Mouse (Mus musculus) embryo, embryonic 11.5 days (tissue): ENCODE results near the gene Myt1l.

Experiments used
- DNase-seq: peaks from one replicate; pipeline ENCODE4 v3.0.0-alpha.2; 2012; ENCODE audit warnings: low read depth, low spot score

Myt1l gene

DNA sequence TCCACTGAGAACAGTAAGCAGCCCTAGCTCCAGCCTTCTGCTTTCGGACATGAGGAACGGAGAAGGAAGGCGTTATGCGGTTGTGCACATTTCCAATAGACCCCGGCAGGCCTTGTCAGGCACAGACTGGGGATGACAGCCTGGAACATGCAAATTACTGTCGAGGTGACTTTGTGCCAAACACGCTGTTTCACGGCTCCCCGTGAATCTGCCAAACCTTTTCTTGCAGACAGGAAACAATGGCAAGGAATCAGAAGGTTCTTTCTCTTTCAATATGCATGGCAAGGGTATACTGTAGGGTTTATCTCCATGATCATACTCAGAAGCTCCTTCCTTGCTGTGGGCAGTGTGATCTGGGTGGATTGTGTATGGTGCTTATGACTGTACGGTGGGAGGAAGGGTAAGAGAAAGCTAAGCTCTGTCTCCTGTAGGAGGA lies 127.0 kb downstream of the Myt1l start:
- no peak for DNase-seq

DNA sequence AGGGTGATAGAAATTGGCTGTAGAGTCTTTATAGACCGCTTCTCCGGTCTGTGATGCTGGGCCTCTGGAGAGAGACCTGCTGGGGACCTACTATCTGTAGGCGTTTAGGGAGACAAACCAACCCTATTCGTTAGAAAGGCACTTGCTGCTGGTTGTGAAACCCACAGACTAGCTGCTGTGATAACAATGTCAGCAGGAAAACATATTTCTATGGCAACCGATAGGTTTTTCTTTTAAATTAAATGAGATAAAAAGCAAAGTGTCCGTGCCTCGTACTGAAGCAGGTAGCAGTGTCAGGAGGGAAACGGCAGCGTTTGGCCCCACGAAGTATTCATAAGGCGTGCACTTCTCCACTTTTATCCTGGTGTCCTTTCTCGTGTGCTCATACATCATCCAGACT lies 127.5 kb downstream of the Myt1l start:
- no peak for DNase-seq

DNA sequence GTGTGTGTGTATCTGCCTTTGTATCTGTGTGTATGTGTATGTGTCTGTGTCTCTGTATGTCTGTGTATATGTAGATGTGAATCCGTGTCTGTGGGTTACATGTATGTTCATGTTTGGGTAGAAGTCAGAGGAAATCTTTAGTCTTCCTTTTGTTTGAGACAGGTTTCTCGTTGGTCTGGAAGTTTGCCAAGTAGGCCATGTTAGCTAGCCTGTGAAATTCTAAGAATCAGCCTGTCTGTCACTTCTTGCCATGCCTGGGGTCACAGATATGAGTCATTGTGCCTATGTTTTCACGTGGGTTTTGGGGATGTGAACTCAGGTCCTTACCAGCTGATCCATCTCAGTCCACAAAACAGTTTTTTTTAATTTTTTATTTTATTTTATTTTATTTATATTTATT lies 128.9 kb downstream of the Myt1l start:
- no peak for DNase-seq

DNA sequence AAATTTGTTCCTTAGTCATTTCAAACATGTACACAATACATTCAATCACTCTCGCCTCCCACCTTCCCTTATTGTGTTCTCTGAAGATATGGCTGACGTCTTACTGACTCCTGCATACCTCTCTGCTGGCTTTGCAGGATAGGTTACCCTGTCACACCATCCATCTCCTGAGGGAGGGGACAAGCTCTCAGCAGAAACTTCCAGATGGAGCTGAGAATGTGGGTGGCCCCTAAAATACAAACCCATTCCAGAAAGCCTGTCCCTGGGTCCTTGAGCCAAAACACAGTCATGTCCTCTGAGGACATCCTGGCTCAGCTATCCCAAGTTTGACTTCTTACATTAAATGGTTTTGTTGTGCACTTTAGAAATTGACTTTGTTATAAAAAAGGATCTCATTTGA lies 129.7 kb downstream of the Myt1l start:
- DNase-seq, result no peak

DNA sequence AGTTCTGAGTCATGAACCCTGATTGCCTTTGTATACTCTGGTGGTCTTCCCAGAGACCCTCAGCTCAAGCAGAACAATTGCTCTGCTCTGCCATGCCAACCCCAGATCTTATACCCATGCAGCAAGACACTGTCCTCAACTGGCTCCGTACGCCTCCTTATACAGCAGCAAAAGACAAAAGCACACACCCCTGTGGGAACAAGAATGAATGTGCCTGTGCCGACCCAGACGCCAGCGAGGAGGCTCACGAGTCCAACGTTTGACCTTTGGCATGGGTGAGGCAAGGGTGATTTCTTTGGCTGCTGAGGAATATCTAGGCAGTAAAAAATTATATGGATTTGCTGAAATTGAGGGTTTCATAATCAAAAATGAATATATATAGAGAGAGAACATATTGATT lies 143.8 kb downstream of the Myt1l start:
- DNase-seq, result no peak

DNA sequence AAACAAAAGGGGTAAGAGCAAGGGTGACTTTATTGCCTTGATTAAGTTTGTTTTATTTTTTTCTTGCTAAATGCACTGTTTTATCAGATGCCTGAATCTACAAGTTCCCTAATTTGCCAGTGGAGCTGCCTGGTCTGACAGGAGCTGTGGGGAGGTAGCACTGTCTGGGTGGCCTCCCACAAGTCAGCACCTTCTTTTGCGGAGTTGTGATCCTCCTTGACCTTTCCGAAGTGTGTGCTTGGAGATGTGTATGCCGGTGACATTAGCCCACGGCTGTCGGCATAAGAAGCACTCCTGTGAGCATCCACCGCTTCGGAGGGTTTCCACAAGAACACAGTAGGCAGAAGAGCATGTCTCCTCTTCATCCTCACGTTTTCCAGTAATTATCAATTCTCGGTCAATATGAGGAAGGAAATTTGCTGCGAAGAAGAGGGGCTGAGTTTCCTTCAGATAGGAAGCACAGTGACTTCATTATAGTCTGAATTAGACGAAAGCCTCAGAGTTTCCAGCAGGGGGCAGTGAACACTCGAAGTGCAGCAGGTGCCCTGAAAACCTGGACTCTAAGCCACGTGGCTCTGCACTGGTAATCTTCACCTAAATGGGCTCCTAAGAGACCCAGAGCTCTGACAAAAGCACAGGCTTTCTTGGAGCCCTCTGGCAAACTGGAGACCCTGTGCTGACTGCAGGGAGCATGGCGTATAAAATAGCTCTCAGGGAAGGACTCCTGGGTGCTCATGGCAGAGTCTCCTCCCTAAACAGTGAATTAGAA lies 147.6 kb downstream of the Myt1l start:
- peak; percentile 39 for DNase-seq

DNA sequence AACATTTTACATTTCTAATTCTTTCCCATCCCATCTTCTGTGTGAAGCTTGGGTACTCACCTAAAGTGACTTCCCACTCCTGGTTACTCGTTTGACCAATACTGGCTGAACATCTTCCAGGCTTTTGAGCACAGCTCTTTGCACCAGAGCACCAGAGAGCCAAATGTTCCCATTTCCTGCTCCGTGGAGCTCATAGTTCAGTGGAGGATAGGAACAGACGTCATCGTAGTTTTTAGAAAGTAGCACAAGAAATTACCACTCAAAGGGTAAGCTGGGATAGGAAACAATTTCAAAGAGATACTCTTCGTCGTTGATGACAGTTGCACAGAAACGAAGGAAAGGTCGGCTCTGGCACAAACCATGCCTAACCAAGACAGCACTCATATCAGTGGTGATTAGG lies 154.2 kb downstream of the Myt1l start:
- DNase-seq, result no peak

DNA sequence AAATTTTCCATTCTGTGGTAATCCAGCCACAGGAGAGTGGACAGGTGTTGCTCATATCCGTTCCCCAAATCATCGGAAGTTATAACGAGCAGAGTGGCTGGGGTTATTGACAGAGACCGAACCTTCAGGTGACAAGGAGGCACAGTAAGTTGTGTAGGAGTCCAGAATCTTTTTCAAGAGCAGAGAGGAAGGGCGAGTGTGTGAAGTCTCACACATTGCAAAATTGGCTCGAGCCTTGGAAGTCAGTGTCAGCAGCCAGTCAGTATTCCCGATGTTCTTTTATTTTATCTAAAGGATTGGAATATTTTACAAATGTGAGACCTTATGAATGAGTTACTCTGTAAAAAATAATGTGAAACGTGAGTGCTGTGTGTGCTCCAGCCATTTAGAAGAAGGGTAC lies 154.8 kb downstream of the Myt1l start:
- DNase-seq, result no peak

DNA sequence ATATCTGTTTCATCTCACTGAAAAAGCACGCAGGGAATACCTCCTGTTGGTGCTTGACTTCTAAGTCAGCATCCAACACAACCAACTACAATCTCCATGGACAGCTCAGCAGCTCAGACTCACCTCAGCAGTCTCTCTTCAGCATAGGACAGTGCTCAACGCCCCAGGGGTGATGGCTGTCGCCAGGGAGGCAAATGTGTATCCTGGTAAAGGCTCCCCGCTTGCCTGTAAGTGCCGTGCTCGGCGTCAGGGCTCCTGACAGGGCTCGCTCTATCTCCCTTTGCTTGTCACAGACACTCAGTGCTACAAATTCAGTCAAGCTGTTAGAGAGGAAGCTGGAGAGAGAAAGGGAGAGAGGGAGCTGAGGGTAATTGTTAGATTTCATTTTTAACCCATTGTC lies 158.1 kb downstream of the Myt1l start:
- DNase-seq, result no peak

DNA sequence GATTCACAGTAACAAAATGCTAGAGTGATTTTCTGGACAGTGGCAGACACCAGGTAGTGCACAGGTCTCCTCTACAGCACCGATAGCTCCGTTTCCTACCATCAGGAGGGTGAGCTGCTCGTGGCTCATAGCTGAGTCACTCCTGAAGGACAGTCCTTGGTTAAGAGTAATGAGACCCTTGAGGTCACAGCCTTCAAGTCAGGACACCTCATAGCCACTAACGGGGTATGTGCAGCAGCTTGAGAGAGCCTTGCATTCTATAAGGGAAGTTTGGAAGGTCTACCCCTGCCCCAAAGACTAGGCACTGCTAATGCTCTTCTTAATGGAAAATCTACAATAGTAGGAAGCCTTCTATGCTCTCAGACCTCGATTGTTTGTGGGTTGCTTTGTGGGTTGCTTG lies 163.4 kb downstream of the Myt1l start:
- no peak for DNase-seq

DNA sequence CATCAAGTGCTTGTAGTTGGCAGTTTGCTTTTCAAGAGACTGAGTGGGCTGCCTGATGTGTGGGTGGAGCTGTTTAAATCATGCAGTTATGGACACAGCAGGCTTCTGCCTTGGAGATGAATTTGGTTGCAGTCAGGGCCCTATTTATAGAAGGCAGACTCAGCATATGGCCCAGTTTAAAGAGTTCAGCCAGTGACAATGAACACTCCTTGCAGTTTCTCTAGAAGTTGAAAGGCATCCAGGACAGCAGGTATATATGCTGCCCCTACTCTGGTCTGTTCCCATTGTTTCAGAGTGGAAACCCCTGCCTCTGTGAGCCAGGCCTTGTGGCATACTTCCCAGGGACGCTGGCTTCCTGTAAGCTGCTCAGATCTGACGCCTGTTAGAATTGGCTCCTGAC lies 167.0 kb downstream of the Myt1l start:
- DNase-seq, result no peak

DNA sequence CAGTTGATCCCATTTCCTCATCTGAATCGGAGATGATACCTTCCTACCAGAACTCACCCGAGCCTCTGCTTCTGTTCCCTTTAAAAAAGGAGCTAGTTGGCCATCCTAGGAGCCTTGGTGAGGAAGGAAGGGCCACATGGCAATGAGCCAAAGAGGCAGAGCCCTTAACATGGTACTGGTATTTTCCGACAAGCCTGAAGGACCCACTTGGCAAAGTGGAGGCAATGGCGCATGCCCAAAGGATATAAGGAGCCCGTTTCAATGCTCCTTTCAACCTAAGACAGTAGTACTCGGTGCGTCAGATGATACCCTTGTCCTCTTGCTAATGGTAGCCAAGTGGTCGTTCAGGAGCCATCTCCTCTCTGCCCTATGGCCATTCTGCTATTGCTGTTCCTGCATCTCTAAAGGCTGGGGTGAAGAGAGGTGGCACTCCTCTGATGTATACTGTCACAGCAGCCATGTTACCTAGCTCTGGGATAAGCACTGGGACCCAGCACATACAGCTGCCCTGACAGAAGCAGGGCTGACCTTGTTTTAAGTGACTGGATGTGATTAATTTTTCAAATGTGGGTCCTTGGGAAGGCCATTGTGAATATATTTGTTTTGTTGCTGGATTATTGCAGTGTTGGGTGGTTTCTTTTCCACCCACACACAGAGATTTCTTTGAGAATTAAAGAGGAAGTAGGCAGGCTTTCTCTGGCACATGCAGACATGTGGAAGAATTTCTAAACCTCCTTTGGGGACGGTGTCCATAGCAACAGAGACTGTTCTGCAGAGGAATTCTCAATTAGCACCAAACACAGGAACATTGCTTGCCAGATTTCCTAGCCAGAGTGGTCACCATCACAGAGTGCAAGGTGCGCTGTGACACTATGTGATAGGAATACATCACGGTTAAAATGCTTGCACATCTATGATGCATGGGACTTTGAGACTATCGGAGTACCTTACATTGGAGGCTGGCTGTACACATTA lies 169.6 kb downstream of the Myt1l start:
- no peak for DNase-seq

DNA sequence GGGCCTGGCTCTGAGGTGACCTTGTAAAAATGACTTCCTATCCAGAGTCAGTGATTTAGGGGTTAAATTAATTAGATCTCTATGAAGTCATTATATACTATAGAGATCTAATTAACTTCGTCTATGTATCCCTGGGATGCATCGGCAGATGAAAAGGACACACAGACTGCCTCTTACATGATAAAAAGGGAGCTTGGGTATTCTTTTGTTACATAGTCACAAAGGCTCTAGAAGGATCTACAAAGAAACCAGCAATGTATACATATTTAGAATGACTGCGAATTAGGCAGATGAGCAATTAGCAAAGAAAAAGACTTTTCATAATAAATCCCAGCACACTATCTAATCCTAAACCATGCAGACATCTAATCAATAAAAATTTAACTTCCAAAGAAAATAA lies 170.4 kb downstream of the Myt1l start:
- DNase-seq, result no peak

DNA sequence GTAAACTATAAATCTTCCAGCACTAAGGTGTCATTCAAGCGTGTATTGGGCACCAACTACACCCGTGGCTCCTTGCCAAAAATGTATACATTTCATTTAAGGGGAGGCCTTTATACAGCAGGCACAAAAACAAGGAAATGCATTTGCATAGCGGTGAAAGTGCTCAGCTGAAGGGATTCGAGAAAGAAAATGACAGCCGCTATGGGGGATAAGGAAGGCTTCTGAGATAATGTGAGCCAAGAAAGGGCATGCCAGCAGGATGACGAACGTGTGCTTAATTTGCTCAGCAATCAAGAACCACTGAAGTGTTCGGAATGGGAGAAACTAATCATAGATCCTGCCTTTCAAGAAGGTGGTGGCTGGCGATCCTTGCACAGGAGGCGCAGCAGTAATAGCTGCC lies 170.8 kb downstream of the Myt1l start:
- no peak for DNase-seq

DNA sequence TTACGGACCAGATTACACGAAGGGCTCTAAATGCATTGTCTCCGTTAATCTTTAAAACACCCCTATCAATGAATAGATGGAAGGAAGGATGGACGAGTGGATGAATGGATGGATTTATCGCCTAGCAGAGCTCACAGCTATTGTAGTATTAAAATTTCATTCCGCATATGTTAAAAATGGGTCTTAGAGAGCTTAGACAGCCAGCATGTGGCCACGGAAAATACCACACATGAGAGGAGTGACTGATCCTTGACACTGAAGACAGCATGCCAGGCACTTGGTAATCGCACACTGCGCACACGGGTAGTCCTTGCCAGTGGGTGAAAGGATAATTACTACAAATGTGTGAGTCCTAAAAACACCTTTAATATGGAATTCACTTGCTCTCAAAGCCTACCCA lies 171.2 kb downstream of the Myt1l start:
- no peak for DNase-seq

DNA sequence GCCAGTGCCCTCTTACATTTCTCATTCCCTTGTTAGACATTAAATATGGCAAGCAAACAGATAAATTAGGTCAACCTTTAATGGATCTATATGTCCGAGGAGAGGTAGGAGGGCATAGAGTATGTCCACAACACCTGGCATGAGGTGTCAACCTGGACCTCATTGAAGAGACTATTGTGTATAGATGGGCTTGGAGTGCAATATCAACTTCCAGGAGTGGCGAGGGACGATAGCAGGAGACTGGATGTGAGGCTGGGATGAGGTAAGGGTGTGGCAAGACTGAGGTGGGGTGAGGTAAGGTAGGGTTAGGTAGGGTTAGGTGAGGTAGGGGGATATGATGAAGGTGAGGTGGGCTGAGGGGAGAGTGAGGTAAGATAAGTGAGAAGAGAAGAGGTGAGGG lies 171.8 kb downstream of the Myt1l start:
- DNase-seq, result no peak

DNA sequence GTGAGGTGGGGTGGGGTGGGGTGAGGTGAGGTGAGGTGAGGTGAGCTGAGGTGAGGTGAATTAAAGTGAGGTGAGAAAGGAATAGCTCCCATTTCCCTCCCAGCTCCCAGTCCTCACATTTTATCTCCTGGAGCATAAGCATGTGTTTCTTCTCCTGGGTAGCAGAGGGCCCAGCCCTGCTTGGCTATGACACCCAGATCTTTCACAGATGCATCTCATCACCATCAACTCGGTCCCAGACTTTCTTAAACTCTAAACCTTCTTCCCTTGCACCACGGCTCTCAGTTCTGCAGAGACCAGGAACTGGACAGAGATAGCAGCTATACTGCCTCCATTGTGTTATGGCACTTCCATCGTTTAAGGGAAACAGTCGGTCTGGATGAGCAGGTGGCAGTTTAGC lies 172.9 kb downstream of the Myt1l start:
- DNase-seq, result no peak

DNA sequence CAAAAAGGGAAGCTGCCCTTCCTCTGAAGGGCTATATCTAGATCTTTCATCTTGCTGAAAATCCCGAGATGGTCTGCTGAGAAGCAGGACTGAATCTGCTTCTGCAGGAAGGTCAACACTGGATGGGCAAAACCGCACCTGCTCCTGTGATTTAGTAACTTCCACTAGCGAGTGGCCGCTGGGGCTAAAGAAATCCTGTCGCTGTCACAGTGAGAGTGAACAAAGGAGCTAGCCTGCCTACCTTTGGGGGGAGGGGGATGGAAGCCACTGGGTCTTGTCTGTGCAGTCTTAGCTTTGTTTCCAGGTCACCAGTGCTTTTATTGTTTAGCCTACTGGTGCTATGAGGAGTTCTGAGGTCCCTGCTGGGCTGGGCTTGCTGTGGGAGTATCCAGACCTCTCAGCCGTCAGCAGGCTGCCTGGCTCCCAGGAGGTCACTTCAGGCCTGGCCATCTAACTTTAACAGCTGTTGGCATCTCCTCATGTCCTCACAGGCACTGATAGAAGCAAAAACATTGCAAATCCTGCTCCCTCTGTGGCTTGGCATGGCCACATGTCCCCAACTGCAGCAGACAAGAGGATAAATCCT lies 173.6 kb downstream of the Myt1l start:
- no peak for DNase-seq

DNA sequence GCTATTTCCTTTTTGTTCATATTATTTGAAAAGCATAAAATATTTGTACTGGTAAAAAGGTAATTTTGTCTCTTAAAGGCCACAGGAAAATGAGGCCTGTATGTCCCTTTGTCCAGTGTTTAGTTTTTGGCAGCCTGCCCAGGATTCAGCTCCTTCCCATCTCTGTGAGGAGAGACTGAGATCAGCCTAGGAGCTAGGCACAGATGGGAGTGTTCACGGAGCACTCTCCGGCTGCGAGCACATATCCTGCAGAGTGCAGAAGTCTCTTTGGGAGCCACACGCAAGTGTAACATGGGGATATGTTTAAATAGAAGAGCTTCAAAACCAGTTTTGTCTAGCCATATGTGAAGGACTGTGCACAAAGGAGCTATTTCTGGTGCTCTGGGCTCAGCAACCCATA lies 174.4 kb downstream of the Myt1l start:
- no peak for DNase-seq

DNA sequence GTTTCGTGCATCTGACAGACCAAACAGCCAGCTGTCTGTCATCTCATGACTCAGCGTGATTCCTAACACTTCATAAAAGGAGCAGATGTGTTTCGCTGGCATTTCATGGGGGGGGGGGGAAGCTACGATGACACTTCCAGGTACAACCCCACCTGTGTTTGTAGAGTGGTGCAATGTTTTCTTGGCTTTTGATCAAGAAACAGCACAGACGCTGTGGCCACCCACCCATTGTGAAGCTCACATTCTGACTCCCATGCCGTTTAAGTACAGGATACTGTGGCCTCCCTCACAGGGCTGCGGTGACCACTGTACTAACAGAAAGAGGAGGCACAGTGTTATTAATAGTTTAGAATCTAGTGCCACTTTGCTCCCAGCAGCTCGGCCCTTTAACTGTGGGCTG lies 175.4 kb downstream of the Myt1l start:
- DNase-seq, result no peak

DNA sequence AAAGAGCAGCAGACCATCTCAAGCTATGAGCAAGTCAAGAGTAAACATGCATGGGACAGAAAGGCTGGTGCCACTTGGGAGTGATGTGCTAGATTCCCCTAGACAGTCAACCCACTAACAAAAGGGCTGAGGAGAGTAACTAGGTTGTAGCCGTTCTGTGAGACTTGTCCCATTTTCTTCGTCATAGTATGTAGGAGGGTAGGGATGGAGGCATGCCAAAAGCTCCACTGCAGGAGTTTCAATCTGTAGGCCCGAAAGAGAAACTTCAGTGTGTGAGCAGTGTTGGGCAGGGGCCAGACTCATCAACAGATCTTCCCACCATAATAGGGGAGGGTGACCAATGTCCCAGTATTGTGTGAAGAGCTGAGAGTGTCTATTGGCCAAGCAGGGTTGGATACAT lies 178.9 kb downstream of the Myt1l start:
- DNase-seq, result no peak

DNA sequence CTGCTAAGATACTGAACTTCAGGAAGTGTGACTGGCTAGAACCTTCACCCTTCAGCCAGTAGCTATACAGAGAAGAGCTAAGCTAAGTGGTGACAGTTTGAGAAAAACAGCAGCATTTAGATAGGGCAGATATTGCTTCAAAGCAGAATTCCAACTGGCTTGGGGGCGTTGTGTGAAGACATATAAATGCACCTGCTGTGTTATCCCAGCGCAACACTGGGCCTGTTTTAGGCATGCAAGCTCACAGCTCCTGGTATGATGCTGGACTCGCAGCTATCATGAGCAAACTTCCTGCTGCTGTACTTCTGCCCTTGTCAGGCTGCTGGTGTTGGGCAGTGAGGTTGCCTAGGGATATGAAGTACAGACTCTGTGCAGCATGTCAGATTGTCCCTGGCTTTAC lies 180.0 kb downstream of the Myt1l start:
- DNase-seq, result no peak
